Mouse (Mus musculus) large intestine, adult 2 months (tissue): ENCODE results near the gene Rogdi. TPM values are rescaled to one million over a fixed set of nuclear protein-coding genes. Genes with fewer than 3 reads are reported as not detected.

ENCODE experiments used
- polyA plus RNA-seq: library from polyadenylated mRNA; depleted of rRNA; stranded (reverse); fragments of >200 nt; gene quantifications from 2 replicates; pipeline ENCODE4 v1.2.3, GENCODE M21; 2012; rRNA removed

The Rogdi gene
- polyA plus RNA-seq, 1 experiment = 46.1 TPM

Other genes starting within 250 kb of the Rogdi start
- 29.6 and 56.2 TPM in 2 replicates for gene Cdip1, start 223.3 kb downstream of the Rogdi start, polyA plus RNA-seq
- gene 4930562C15Rik, start 178.1 kb downstream of the Rogdi start, polyA plus RNA-seq = not detected in 2 replicates
- 25.5 and 26.1 TPM in 2 replicates for gene Ubald1, start 133.2 kb downstream of the Rogdi start, polyA plus RNA-seq
- 102 and 116 TPM in 2 replicates for gene Mgrn1, start 127.3 kb downstream of the Rogdi start, polyA plus RNA-seq
- gene Nudt16l1, start 74.8 kb downstream of the Rogdi start, polyA plus RNA-seq = 55.7 and 56.2 TPM in 2 replicates
- 25.2 and 44.5 TPM in 2 replicates for gene Anks3, start 49.3 kb downstream of the Rogdi start, polyA plus RNA-seq
- 0.11 and 0.44 TPM in 2 replicates for gene Sept12, start 15.7 kb downstream of the Rogdi start, polyA plus RNA-seq
- 436 and 466 TPM in 2 replicates for gene Smim22, start 6.3 kb downstream of the Rogdi start, polyA plus RNA-seq
- 52.5 and 65.5 TPM in 2 replicates for gene Glyr1, start 36.3 kb upstream of the Rogdi start, polyA plus RNA-seq
- 22.4 and 31.1 TPM in 2 replicates for gene Ubn1, start 36.5 kb upstream of the Rogdi start, polyA plus RNA-seq
- gene Ppl, start 118.9 kb upstream of the Rogdi start, polyA plus RNA-seq = 0.81 and 0.86 TPM in 2 replicates
- 0.01 TPM in 1 of 2 replicates, not detected in the other for gene Sec14l5, start 133.6 kb upstream of the Rogdi start, polyA plus RNA-seq
- 31.4 and 36.4 TPM in 2 replicates for gene Nagpa, start 190.5 kb upstream of the Rogdi start, polyA plus RNA-seq
- gene AU021092, start 208.7 kb upstream of the Rogdi start, polyA plus RNA-seq = 4.1 and 5.0 TPM in 2 replicates
- 32.6 and 35.1 TPM in 2 replicates for gene Alg1, start 220.1 kb upstream of the Rogdi start, polyA plus RNA-seq
- 41.1 and 43.2 TPM in 2 replicates for gene Eef2kmt, start 242.4 kb upstream of the Rogdi start, polyA plus RNA-seq